Mouse (Mus musculus) left cerebral cortex, adult 9 months (tissue): Measurements from ENCODE around the gene Nid2.

Experiments used
- DNase-seq, 2 experiments: peaks; one replicate each; pipeline ENCODE4 v3.0.0; 2022; ENCODE audit warnings: low spot score in 2 of 2

Nid2 gene

GRCm38 (mm10) chr14:19744876-19745275, 6.2 kb upstream of the Nid2 start:
- DNase-seq = no peak

- DNase-seq = no peak
These were observed 4.8 kb upstream of the Nid2 start for GRCm38 (mm10) chr14:19746232-19746631.

GRCm38 (mm10) chr14:19746731-19747130, 4.3 kb upstream of the Nid2 start:
- DNase-seq = no peak

- DNase-seq = no peak
These were observed 1.3 kb upstream of the Nid2 start for GRCm38 (mm10) chr14:19749743-19750142.

- DNase-seq = no peak
These were observed 547 bp upstream of the Nid2 start for GRCm38 (mm10) chr14:19750411-19751024.

GRCm38 (mm10) chr14:19752276-19752675, 1.2 kb downstream of the Nid2 start:
- DNase-seq = no peak

- DNase-seq = no peak
These were observed 8.5 kb downstream of the Nid2 start for GRCm38 (mm10) chr14:19759277-19760193.

- no peak for DNase-seq
These were observed 9.7 kb downstream of the Nid2 start for GRCm38 (mm10) chr14:19760721-19761120.

- DNase-seq = no peak
These were observed 10.9 kb downstream of the Nid2 start for GRCm38 (mm10) chr14:19762014-19762413.

- no peak for DNase-seq
These were observed 12.5 kb downstream of the Nid2 start for GRCm38 (mm10) chr14:19763527-19763926.

- DNase-seq = no peak
These were observed 13.3 kb downstream of the Nid2 start for GRCm38 (mm10) chr14:19764331-19764730.

GRCm38 (mm10) chr14:19765539-19766379, 14.7 kb downstream of the Nid2 start:
- DNase-seq = no peak

GRCm38 (mm10) chr14:19766380-19766649, 15.2 kb downstream of the Nid2 start:
- no peak for DNase-seq

GRCm38 (mm10) chr14:19768648-19769047, 17.6 kb downstream of the Nid2 start:
- DNase-seq = no peak

- DNase-seq = no peak
These were observed 18.6 kb downstream of the Nid2 start for GRCm38 (mm10) chr14:19769441-19770200.

- DNase-seq = no peak
These were observed 20.1 kb downstream of the Nid2 start for GRCm38 (mm10) chr14:19771173-19771572.

GRCm38 (mm10) chr14:19774036-19774628, 23.1 kb downstream of the Nid2 start:
- no peak for DNase-seq

- DNase-seq = no peak
These were observed 24.4 kb downstream of the Nid2 start for GRCm38 (mm10) chr14:19775491-19775890.

- DNase-seq = no peak
These were observed 25.1 kb downstream of the Nid2 start for GRCm38 (mm10) chr14:19776179-19776578.

- DNase-seq = no peak
These were observed 25.8 kb downstream of the Nid2 start for GRCm38 (mm10) chr14:19776890-19777289.

GRCm38 (mm10) chr14:19777365-19777764, 26.3 kb downstream of the Nid2 start:
- no peak for DNase-seq
